Mouse (Mus musculus) hindbrain, embryonic 14.5 days (tissue): ENCODE results near the gene Thsd7a. TPM values are rescaled to one million over a fixed set of nuclear protein-coding genes. Genes with fewer than 3 reads are reported as not detected.

ENCODE experiments used
- ATAC-seq: fragments of 200-750 bp; cut with Nextera tagmentation; 2 replicates; pipeline ENCODE4 v1.8.0; 2017; ENCODE audit warnings: moderate number of reproducible peaks, mild to moderate bottlenecking, moderate TSS enrichment, moderate library complexity; ENCODE audit not compliant: low FRiP score
- DNase-seq: peaks from one replicate; pipeline ENCODE4 v3.0.0-alpha.2; 2015; ENCODE audit warnings: low spot score
- H3K27ac ChIP-seq: fragments of 300-500 bp; sonication (generic); 2 replicates; pipeline ENCODE4 v1.5.1; 2014; ENCODE audit warnings: mild to moderate bottlenecking, moderate library complexity
- H3K27me3 ChIP-seq: fragments of 300-500 bp; sonication (generic); 2 replicates; pipeline ENCODE4 v1.6.1; 2014; ENCODE audit warnings: mild to moderate bottlenecking, low read length, mixed read lengths; ENCODE audit not compliant: control insufficient read depth, insufficient read depth
- H3K36me3 ChIP-seq: fragments of 300-500 bp; sonication (generic); replicated peaks from 2 replicates; pipeline ENCODE4 v1.6.1; 2014; ENCODE audit not compliant: control insufficient read depth, insufficient read depth
- H3K4me1 ChIP-seq: fragments of 300-500 bp; sonication (generic); replicated peaks from 2 replicates; pipeline ENCODE4 v1.6.1; 2014; ENCODE audit warnings: antibody characterized with exemption, low read length, mixed read lengths; ENCODE audit not compliant: control insufficient read depth, insufficient read depth
- H3K4me2 ChIP-seq: fragments of 300-500 bp; sonication (generic); replicated peaks from 2 replicates; pipeline ENCODE4 v1.6.1; 2014; ENCODE audit warnings: mild to moderate bottlenecking, moderate library complexity
- H3K4me3 ChIP-seq: fragments of 300-500 bp; sonication (generic); replicated peaks from 2 replicates; pipeline ENCODE4 v1.5.1; 2014; ENCODE audit warnings: mild to moderate bottlenecking, low read length
- H3K9ac ChIP-seq: fragments of 300-500 bp; sonication (generic); 2 replicates; pipeline ENCODE4 v1.6.1; 2014
- H3K9me3 ChIP-seq: fragments of 300-500 bp; sonication (generic); 2 replicates; pipeline ENCODE4 v1.6.1; 2016; ENCODE audit warnings: low read length; ENCODE audit not compliant: control insufficient read depth
- WGBS: fragments of 180-500 bp; shearing (Covaris S2); extraction: QIAGEN DNeasy Blood & Tissue Kit; methylation state at CpG from one replicate; pipeline ENCODE4 v1.1.7; 2014; 5-methylcytosine and 5-hydroxymethylcytosine counted together
- polyA plus RNA-seq: library from polyadenylated mRNA; unstranded; fragments of >200 nt; fragmentation: Nextera tagmentation; extraction: Ambion mirVana; gene quantifications from 2 replicates; pipeline ENCODE4 v1.2.1, GENCODE M21; 2014

The Thsd7a gene
- polyA plus RNA-seq, 1 experiment from 2014 or later: 33.4 TPM

- DNase-seq (no peak), ATAC-seq (peak; percentile 55; the same call in 1 of the 2 replicates)
- 70% methylated on average over 8 of the region's 8 CpGs for WGBS
- H3K27me3 ChIP-seq: no peaks in the 10 kb centered on the region
- no peak overlapping the region for H3K27ac ChIP-seq
- peaks cover 3% of the 10 kb centered on the region; the same call in 1 of the 2 replicates for H3K4me1 ChIP-seq
- no peak overlapping the region for H3K4me3 ChIP-seq
- H3K36me3 ChIP-seq: no peaks in the 10 kb centered on the region
- H3K4me2 ChIP-seq: no peak overlapping the region
- H3K9ac ChIP-seq: no peak overlapping the region
- H3K9me3 ChIP-seq: no peaks in the 10 kb centered on the region
Measured at GRCm38 (mm10) chr6:12397776-12398522, 351.3 kb downstream of the Thsd7a start.

- Histone ChIP-seq H3K4me1 (no peaks in the 10 kb centered on the region), H3K4me3 (no peak overlapping the region), H3K27ac (no peak overlapping the region), H3K9me3 (no peaks in the 10 kb centered on the region), H3K27me3 (no peaks in the 10 kb centered on the region), H3K9ac (no peak overlapping the region), H3K36me3 (no peaks in the 10 kb centered on the region), H3K4me2 (no peak overlapping the region)
- no peak for DNase-seq
- no peak for ATAC-seq
- WGBS: 60% methylated on average over 2 of the region's 2 CpGs
Measured at GRCm38 (mm10) chr6:12393574-12394380, 355.4 kb downstream of the Thsd7a start.

- DNase-seq (no peak), ATAC-seq (no peak)
- Histone ChIP-seq H3K4me2 (no peak overlapping the region), H3K27me3 (no peaks in the 10 kb centered on the region), H3K36me3 (no peaks in the 10 kb centered on the region), H3K4me1 (no peaks in the 10 kb centered on the region), H3K4me3 (no peak overlapping the region), H3K9ac (no peak overlapping the region), H3K9me3 (no peaks in the 10 kb centered on the region), H3K27ac (no peak overlapping the region)
- WGBS: 78% methylated on average over 1 of the region's 1 CpGs
Measured at GRCm38 (mm10) chr6:12386731-12387130, 362.5 kb downstream of the Thsd7a start.

- 89% methylated on average over 3 of the region's 3 CpGs for WGBS
- H3K36me3 ChIP-seq: no peaks in the 10 kb centered on the region
- no peak for DNase-seq
Measured at GRCm38 (mm10) chr6:12385591-12385990, 363.6 kb downstream of the Thsd7a start.

GRCm38 (mm10) chr6:12381136-12381778, 368.0 kb downstream of the Thsd7a start:
- Histone ChIP-seq H3K4me2 (no peak overlapping the region), H3K4me1 (no peaks in the 10 kb centered on the region), H3K9ac (no peak overlapping the region), H3K27me3 (no peaks in the 10 kb centered on the region), H3K4me3 (no peak overlapping the region), H3K9me3 (no peaks in the 10 kb centered on the region), H3K27ac (no peak overlapping the region), H3K36me3 (peaks cover 6% of the 10 kb centered on the region; the same call in 1 of the 2 replicates)
- peak; percentile 82 for DNase-seq
- peak; percentile 90 for ATAC-seq
- 67% methylated on average over 6 of the region's 6 CpGs for WGBS

More at GRCm38 (mm10) chr6:12385591-12385990, 363.6 kb downstream of the Thsd7a start:
- H3K4me2 ChIP-seq: no peak overlapping the region
- no peak overlapping the region for H3K27ac ChIP-seq
- no peaks in the 10 kb centered on the region for H3K9me3 ChIP-seq
- no peaks in the 10 kb centered on the region for H3K27me3 ChIP-seq
- no peaks in the 10 kb centered on the region for H3K4me1 ChIP-seq
- no peak overlapping the region for H3K4me3 ChIP-seq
- no peak for ATAC-seq
- no peak overlapping the region for H3K9ac ChIP-seq

GRCm38 (mm10) chr6:12380717-12381116, 368.5 kb downstream of the Thsd7a start:
- Histone ChIP-seq H3K4me2 (no peak overlapping the region), H3K36me3 (peaks cover 6% of the 10 kb centered on the region; the same call in 1 of the 2 replicates), H3K9ac (no peak overlapping the region), H3K27ac (no peak overlapping the region), H3K9me3 (no peaks in the 10 kb centered on the region), H3K4me3 (no peak overlapping the region), H3K27me3 (no peaks in the 10 kb centered on the region), H3K4me1 (no peaks in the 10 kb centered on the region)
- DNase-seq (no peak), ATAC-seq (peak; percentile 22; the same call in 1 of the 2 replicates)
- 73% methylated on average over 2 of the region's 2 CpGs for WGBS

- H3K36me3 ChIP-seq: no peaks in the 10 kb centered on the region
- peaks cover 7% of the 10 kb centered on the region; the same call in 1 of the 2 replicates for H3K9me3 ChIP-seq
- WGBS: 76% methylated on average over 2 of the region's 2 CpGs
- ATAC-seq (no peak), DNase-seq (no peak)
- H3K4me1 ChIP-seq: no peaks in the 10 kb centered on the region
- no peak overlapping the region for H3K27ac ChIP-seq
- no peak overlapping the region for H3K4me2 ChIP-seq
- H3K4me3 ChIP-seq: no peak overlapping the region
- H3K27me3 ChIP-seq: no peaks in the 10 kb centered on the region
- no peak overlapping the region for H3K9ac ChIP-seq
Measured at GRCm38 (mm10) chr6:12358737-12359136, 390.5 kb downstream of the Thsd7a start.

GRCm38 (mm10) chr6:12353573-12353972, 395.6 kb downstream of the Thsd7a start:
- DNase-seq: no peak
- H3K27me3 ChIP-seq: no peaks in the 10 kb centered on the region
- no peak for ATAC-seq
- H3K9me3 ChIP-seq: peaks cover 7% of the 10 kb centered on the region; the same call in 1 of the 2 replicates
- H3K4me1 ChIP-seq: no peaks in the 10 kb centered on the region
- H3K4me2 ChIP-seq: no peak overlapping the region
- no peak overlapping the region for H3K4me3 ChIP-seq
- no peaks in the 10 kb centered on the region for H3K36me3 ChIP-seq
- WGBS: 85% methylated on average over 2 of the region's 2 CpGs
- H3K27ac ChIP-seq: no peak overlapping the region
- H3K9ac ChIP-seq: no peak overlapping the region

GRCm38 (mm10) chr6:12352165-12352719, 397.0 kb downstream of the Thsd7a start:
- no peak overlapping the region for H3K4me3 ChIP-seq
- 65% methylated on average over 9 of the region's 9 CpGs for WGBS
- H3K9ac ChIP-seq: no peak overlapping the region
- H3K9me3 ChIP-seq: peaks cover 7% of the 10 kb centered on the region; the same call in 1 of the 2 replicates
- DNase-seq: no peak
- no peak overlapping the region for H3K4me2 ChIP-seq
- H3K4me1 ChIP-seq: no peaks in the 10 kb centered on the region
- no peak overlapping the region for H3K27ac ChIP-seq
- H3K36me3 ChIP-seq: no peaks in the 10 kb centered on the region
- ATAC-seq: no peak
- H3K27me3 ChIP-seq: no peaks in the 10 kb centered on the region
